Mouse (Mus musculus) gastrocnemius, adult 2 months (tissue): ENCODE measurements at regions not wholly inside any gene's neighbourhood (a gene's known extent, or its start where the extent isn't known, plus 50 kb on each side); places are given as distances from the start of the nearest gene placed in this dataset.

ENCODE experiments used
- DNase-seq: peaks from one replicate; pipeline ENCODE4 v3.0.0; 2022
- H3K27ac ChIP-seq: fragments of 200-600 bp; 2 replicates; pipeline ENCODE4 v1.8.1; 2022; ENCODE audit warnings: mild to moderate bottlenecking
- H3K4me3 ChIP-seq: fragments of 200-600 bp; 2 replicates; pipeline ENCODE4 v1.8.1; 2022; ENCODE audit warnings: mild to moderate bottlenecking, moderate library complexity
- CTCF ChIP-seq: fragments of 200-600 bp; IDR thresholded peaks from 2 replicates; pipeline ENCODE4 v1.8.1; 2022; ENCODE audit warnings: antibody characterized with exemption, mild to moderate bottlenecking, moderate library complexity
- intact Hi-C: fragments of 180-260 bp; cut with DNase I; formaldehyde crosslinking; loops from one replicate; pipeline ENCODE4 v1.15.1; 2025

- intact Hi-C loops: no loop called here
- DNase-seq: no peak
- H3K27ac ChIP-seq: no peak overlapping the region
- no peak overlapping the region for H3K4me3 ChIP-seq
- TF ChIP-seq CTCF: no peak
Observed at GRCm38 (mm10) chr11:64673546-64673945, 237.1 kb upstream of the F930015N05Rik start.

- no peak overlapping the region for H3K4me3 ChIP-seq
- no peak overlapping the region for H3K27ac ChIP-seq
- intact Hi-C loops: no loop called here
- no peak for TF ChIP-seq CTCF
- no peak for DNase-seq
Observed at GRCm38 (mm10) chr11:64703776-64704175, 267.3 kb upstream of the F930015N05Rik start.

- intact Hi-C loops: loop anchor here (10.0 kb wide), 3 partner anchors 247 to 1307 kb away; partner anchors contain the start of gene Hs3st3b1
- TF ChIP-seq CTCF: no peak
- no peak for DNase-seq
- H3K27ac ChIP-seq: no peak overlapping the region
- no peak overlapping the region for H3K4me3 ChIP-seq
Observed at GRCm38 (mm10) chr11:64711801-64712200, 267.0 kb upstream of the Elac2 start.

GRCm38 (mm10) chr11:64715182-64715581 lies 263.7 kb upstream of the Elac2 start:
- intact Hi-C loops: loop anchor here (5.0 to 10.0 kb wide), 4 partner anchors 250 to 1310 kb away; partner anchors contain the start of gene Hs3st3b1
- no peak for TF ChIP-seq CTCF
- DNase-seq: no peak
- Histone ChIP-seq H3K4me3 (no peak overlapping the region), H3K27ac (no peak overlapping the region)

GRCm38 (mm10) chr11:64718316-64719085 lies 260.3 kb upstream of the Elac2 start:
- peak; percentile 81 for DNase-seq
- no peak overlapping the region for H3K4me3 ChIP-seq
- intact Hi-C loops: loop anchor here (5.0 to 10.0 kb wide), 4 partner anchors 254 to 1314 kb away; partner anchors contain the start of gene Hs3st3b1
- peak; percentile 90 for TF ChIP-seq CTCF
- H3K27ac ChIP-seq: no peak overlapping the region

- no peak for DNase-seq
- no peak overlapping the region for H3K27ac ChIP-seq
- no peak for TF ChIP-seq CTCF
- intact Hi-C loops: no loop called here
- H3K4me3 ChIP-seq: no peak overlapping the region
Observed at GRCm38 (mm10) chr11:64726249-64726648, 252.6 kb upstream of the Elac2 start.

- H3K4me3 ChIP-seq: no peak overlapping the region
- TF ChIP-seq CTCF: no peak
- no peak overlapping the region for H3K27ac ChIP-seq
- DNase-seq: no peak
- intact Hi-C loops: no loop called here
Observed at GRCm38 (mm10) chr11:64727841-64728421, 250.9 kb upstream of the Elac2 start.

GRCm38 (mm10) chr11:64738948-64739347 lies 239.9 kb upstream of the Elac2 start:
- TF ChIP-seq CTCF: no peak
- H3K27ac ChIP-seq: no peak overlapping the region
- intact Hi-C loops: no loop called here
- H3K4me3 ChIP-seq: no peak overlapping the region
- DNase-seq: no peak

GRCm38 (mm10) chr11:64743753-64744152 lies 235.1 kb upstream of the Elac2 start:
- DNase-seq: no peak
- intact Hi-C loops: no loop called here
- TF ChIP-seq CTCF: no peak
- no peak overlapping the region for H3K27ac ChIP-seq
- H3K4me3 ChIP-seq: no peak overlapping the region

- TF ChIP-seq CTCF: no peak
- H3K27ac ChIP-seq: no peak overlapping the region
- no peak for DNase-seq
- H3K4me3 ChIP-seq: no peak overlapping the region
- intact Hi-C loops: no loop called here
Observed at GRCm38 (mm10) chr11:64746146-64746545, 232.7 kb upstream of the Elac2 start.

- no peak for DNase-seq
- H3K4me3 ChIP-seq: no peak overlapping the region
- intact Hi-C loops: no loop called here
- no peak for TF ChIP-seq CTCF
- no peak overlapping the region for H3K27ac ChIP-seq
Observed at GRCm38 (mm10) chr11:64749976-64750375, 228.9 kb upstream of the Elac2 start.

GRCm38 (mm10) chr11:64752299-64752698 lies 226.5 kb upstream of the Elac2 start:
- DNase-seq: no peak

GRCm38 (mm10) chr11:64752816-64753215 lies 226.0 kb upstream of the Elac2 start:
- no peak overlapping the region for H3K4me3 ChIP-seq
- intact Hi-C loops: no loop called here

More at GRCm38 (mm10) chr11:64752299-64752698, 226.5 kb upstream of the Elac2 start:
- Histone ChIP-seq H3K27ac (no peak overlapping the region), H3K4me3 (no peak overlapping the region)
- TF ChIP-seq CTCF: peak; percentile 7; the same call in 1 of the 2 replicates
- intact Hi-C loops: no loop called here

GRCm38 (mm10) chr11:64754076-64754475 lies 224.8 kb upstream of the Elac2 start:
- no peak for TF ChIP-seq CTCF

More at GRCm38 (mm10) chr11:64752816-64753215, 226.0 kb upstream of the Elac2 start:
- no peak overlapping the region for H3K27ac ChIP-seq
- DNase-seq: no peak
- no peak for TF ChIP-seq CTCF

More at GRCm38 (mm10) chr11:64754076-64754475, 224.8 kb upstream of the Elac2 start:
- no peak overlapping the region for H3K4me3 ChIP-seq
- H3K27ac ChIP-seq: no peak overlapping the region
- intact Hi-C loops: no loop called here
- no peak for DNase-seq
